Mouse (Mus musculus): ENCODE results near the gene Myh7.

DNA sequence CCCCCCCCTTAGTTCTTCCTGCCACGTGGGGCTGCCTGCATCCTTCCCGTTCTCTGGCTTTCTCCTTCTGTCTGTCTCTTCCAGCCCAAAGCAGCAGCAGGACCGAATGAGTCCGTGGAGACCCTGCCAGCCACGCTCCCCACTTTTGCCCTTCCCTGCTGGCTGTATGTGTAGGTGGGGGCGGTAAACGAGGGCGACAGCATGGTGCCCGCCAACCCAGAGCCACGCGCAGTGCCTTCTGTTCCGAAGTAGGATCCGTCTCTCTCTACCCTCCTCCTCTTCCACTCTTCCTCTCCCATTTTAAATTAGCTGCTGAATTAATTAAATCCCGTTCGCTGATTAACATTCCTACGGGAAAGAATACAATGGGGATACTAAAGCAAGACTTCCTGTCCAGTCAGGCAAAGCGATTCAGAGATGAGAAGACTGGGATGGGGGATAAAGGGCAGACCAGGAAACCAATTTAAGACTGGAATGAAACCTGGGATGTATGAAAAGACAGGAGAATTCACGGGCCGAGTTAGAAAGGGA lies 38.3 kb upstream of the Myh7 start:
- TF ChIP-seq HCFC1 (IDR thresholded peaks at IDR 0.05; ENCODE audit: borderline replicate concordance, insufficient read depth, low read length) (no peak), ZC3H11A (IDR thresholded peaks at IDR 0.05; ENCODE audit: borderline replicate concordance, low read depth, low read length) (no peak), ZNF384 (IDR thresholded peaks at IDR 0.05; ENCODE audit: low read depth, low read length) (no peak), MAFK (IDR thresholded peaks at IDR 0.05; ENCODE audit: insufficient read depth, low read depth, low read length) (no peak), CHD2 (IDR thresholded peaks at IDR 0.05; ENCODE audit: low read depth, low read length) (no peak)

Data from ES-E14 (cell line).